Mouse (Mus musculus): Measurements from ENCODE around the gene Agbl1. TPM values are rescaled to one million over a fixed set of nuclear protein-coding genes. Genes with fewer than 3 reads are reported as not detected.
"Not testable (repeated sequence)": the region's sequence is repeated elsewhere in the genome, so short reads cannot be mapped to it uniquely, and the experiment has no call there.

The Agbl1 gene
- total and polyA plus RNA-seq, 2 experiments from 2014 or later, result 0.18 to 0.63 TPM

GRCm38 (mm10) chr7:76629528-76629927 lies 399.8 kb downstream of the Agbl1 start:
- Histone ChIP-seq H3K36me3 (ENCODE audit: insufficient read depth, low read length) (no peaks in the 10 kb centered on the region), H3K9ac (replicated peaks; ENCODE audit: low read length) (no peak overlapping the region), H3K4me3 (ENCODE audit: low read length) (no peak overlapping the region), H3K4me1 (ENCODE audit: insufficient read depth, low read length) (no peaks in the 10 kb centered on the region), H3K9me3 (ENCODE audit: low read length) (no peaks in the 10 kb centered on the region), H3K4me2 (ENCODE audit: low read depth, low read length) (no peak overlapping the region), H3K27me3 (ENCODE audit: insufficient read depth, low read length) (no peaks in the 10 kb centered on the region), H3K27ac (no peak overlapping the region)
- ATAC-seq (no peak), DNase-seq (ENCODE audit: low spot score) (no peak)
- no peak for TF ChIP-seq CTCF (IDR thresholded peaks at IDR 0.05; ENCODE audit: low read depth)

GRCm38 (mm10) chr7:76650984-76651383 lies 421.3 kb downstream of the Agbl1 start:
- Histone ChIP-seq H3K4me2 (ENCODE audit: low read depth, low read length) (no peak overlapping the region), H3K4me3 (ENCODE audit: low read length) (no peak overlapping the region), H3K4me1 (ENCODE audit: insufficient read depth, low read length) (no peaks in the 10 kb centered on the region), H3K36me3 (ENCODE audit: insufficient read depth, low read length) (no peaks in the 10 kb centered on the region), H3K27me3 (ENCODE audit: insufficient read depth, low read length) (no peaks in the 10 kb centered on the region), H3K9ac (replicated peaks; ENCODE audit: low read length) (no peak overlapping the region), H3K27ac (no peak overlapping the region), H3K9me3 (ENCODE audit: low read length) (no peaks in the 10 kb centered on the region)
- DNase-seq (ENCODE audit: low spot score) (no peak), ATAC-seq (no peak)
- 86% methylated on average over 4 of the region's 4 CpGs for WGBS
- TF ChIP-seq CTCF (IDR thresholded peaks at IDR 0.05; ENCODE audit: low read depth), result no peak

DNA sequence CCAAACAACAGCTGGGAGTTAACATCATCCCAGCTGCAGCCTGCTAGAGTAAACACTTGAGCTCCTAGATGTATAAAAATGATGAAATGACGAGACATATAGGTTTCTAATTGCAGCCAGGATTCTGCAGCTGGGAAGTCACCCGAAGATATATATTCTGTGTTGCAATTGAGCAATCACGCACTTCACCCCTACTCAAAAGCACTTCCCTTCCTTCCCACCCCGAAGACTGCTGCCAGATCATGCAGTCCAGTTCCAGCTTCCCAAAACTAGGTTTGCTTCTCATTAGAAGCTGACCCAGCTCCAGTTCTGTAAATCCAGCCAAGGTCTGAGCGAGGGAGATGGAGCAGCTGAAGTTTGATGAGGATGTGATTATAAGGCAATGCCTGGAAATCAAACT lies 431.4 kb downstream of the Agbl1 start:
- Histone ChIP-seq H3K27me3 (ENCODE audit: insufficient read depth, low read length) (no peaks in the 10 kb centered on the region), H3K27ac (no peak overlapping the region), H3K36me3 (ENCODE audit: insufficient read depth, low read length) (no peaks in the 10 kb centered on the region), H3K9me3 (ENCODE audit: low read length) (no peaks in the 10 kb centered on the region), H3K4me2 (ENCODE audit: low read depth, low read length) (no peak overlapping the region), H3K9ac (replicated peaks; ENCODE audit: low read length) (no peak overlapping the region), H3K4me3 (ENCODE audit: low read length) (no peak overlapping the region), H3K4me1 (ENCODE audit: insufficient read depth, low read length) (no peaks in the 10 kb centered on the region)
- ATAC-seq (no peak), DNase-seq (ENCODE audit: low spot score) (no peak)
- WGBS, result 82% methylated on average over 5 of the region's 5 CpGs
- TF ChIP-seq CTCF (IDR thresholded peaks at IDR 0.05; ENCODE audit: low read depth), result no peak

DNA sequence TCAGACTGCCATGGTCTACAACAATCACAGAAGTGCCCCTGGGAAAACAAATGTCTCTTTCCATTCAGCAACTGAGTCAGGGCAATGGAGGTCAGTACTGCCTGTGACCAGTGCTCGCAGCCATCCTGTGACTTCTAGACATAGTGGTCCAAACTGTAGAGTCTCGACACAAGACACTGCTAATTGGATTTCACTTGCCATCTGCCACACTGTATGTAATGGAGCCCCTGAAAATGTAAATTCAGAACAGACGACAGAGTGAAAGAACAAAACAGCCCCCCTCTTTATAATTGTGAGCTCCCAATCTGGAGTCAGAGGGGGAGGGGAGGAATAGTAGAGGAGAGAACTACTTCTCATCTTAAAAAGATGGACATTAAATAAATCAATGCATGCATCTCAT lies 445.2 kb downstream of the Agbl1 start:
- H3K27me3 ChIP-seq (ENCODE audit: insufficient read depth, low read length), result no peaks in the 10 kb centered on the region
- no peaks in the 10 kb centered on the region for H3K4me1 ChIP-seq (ENCODE audit: insufficient read depth, low read length)
- no peak overlapping the region for H3K4me2 ChIP-seq (ENCODE audit: low read depth, low read length)
- H3K9me3 ChIP-seq (ENCODE audit: low read length), result no peaks in the 10 kb centered on the region
- no peak overlapping the region for H3K27ac ChIP-seq
- no peak for ATAC-seq
- H3K4me3 ChIP-seq (ENCODE audit: low read length), result no peak overlapping the region
- DNase-seq (ENCODE audit: low spot score), result no peak
- TF ChIP-seq CTCF (IDR thresholded peaks at IDR 0.05; ENCODE audit: low read depth), result no peak
- no peaks in the 10 kb centered on the region for H3K36me3 ChIP-seq (ENCODE audit: insufficient read depth, low read length)
- WGBS, result 37% methylated on average over 3 of the region's 3 CpGs
- no peak overlapping the region for H3K9ac ChIP-seq (replicated peaks; ENCODE audit: low read length)

GRCm38 (mm10) chr7:76701224-76701623 lies 471.5 kb downstream of the Agbl1 start:
- Histone ChIP-seq H3K27me3 (ENCODE audit: insufficient read depth, low read length) (no peaks in the 10 kb centered on the region), H3K9ac (replicated peaks; ENCODE audit: low read length) (no peak overlapping the region), H3K4me3 (ENCODE audit: low read length) (no peak overlapping the region), H3K4me2 (ENCODE audit: low read depth, low read length) (no peak overlapping the region), H3K36me3 (ENCODE audit: insufficient read depth, low read length) (no peaks in the 10 kb centered on the region), H3K4me1 (ENCODE audit: insufficient read depth, low read length) (no peaks in the 10 kb centered on the region), H3K27ac (no peak overlapping the region), H3K9me3 (ENCODE audit: low read length) (no peaks in the 10 kb centered on the region)
- DNase-seq (ENCODE audit: low spot score), result no peak
- no peak for TF ChIP-seq CTCF (IDR thresholded peaks at IDR 0.05; ENCODE audit: low read depth)
- 77% methylated on average over 1 of the region's 1 CpGs for WGBS
- ATAC-seq, result no peak

DNA sequence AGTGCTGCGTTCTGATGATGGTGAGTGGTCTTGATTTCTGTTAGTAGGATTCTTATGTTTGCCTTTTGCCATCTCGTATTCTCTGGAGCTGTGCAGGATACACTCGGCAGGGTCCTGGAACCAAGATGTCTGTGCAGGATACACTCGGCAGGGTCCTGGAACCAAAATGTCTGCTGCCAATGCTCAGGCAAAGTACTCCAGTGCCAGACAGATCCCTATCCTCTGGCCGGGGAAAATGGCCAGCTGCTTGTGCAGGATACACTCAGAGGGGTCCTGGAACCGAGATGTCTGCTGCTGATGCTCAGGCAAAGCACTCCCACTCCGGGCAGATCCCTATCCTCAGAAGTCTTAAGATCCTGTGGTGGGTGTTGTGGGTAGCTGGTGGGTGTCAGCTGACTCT lies 502.5 kb downstream of the Agbl1 start:
- H3K4me1 ChIP-seq (ENCODE audit: insufficient read depth, low read length); H3K9ac ChIP-seq (replicated peaks; ENCODE audit: low read length); H3K4me2 ChIP-seq (ENCODE audit: low read depth, low read length); H3K4me3 ChIP-seq (ENCODE audit: low read length); ATAC-seq; H3K27ac ChIP-seq; H3K36me3 ChIP-seq (ENCODE audit: insufficient read depth, low read length); DNase-seq (ENCODE audit: low spot score); H3K9me3 ChIP-seq (ENCODE audit: low read length); H3K27me3 ChIP-seq (ENCODE audit: insufficient read depth, low read length): not testable (repeated sequence)
- WGBS, result 82% methylated on average over 7 of the region's 7 CpGs

DNA sequence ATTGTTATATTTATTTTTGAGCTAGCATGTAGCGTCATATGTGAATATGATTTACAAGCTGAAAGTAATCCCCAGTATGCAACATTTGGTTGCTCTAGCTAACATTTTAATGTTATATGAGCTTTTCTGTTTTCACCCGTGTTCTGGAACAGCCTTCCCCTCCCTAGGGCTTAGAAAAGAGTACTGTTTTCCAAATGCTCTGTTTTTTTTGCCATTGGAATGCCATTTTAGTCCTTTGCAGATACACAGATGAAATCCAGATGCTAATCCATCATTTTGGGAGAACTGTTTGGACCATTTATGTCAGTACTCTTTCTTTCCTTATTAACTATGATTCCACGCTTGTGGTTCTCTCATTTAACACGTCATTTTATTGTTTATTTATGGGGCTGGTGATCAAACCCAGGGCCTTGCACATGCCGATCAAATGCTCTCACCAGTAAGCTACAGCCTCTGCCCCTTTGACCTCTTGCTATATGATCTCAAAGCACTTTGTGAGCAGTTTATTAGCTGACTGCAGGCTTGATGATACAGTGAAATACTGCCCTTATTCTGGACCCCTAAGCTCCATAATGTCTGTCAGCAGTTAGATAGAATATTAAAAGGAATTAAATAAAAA lies 547.7 kb downstream of the Agbl1 start:
- DNase-seq (ENCODE audit: low spot score) (no peak), ATAC-seq (no peak)
- no peak for TF ChIP-seq CTCF (IDR thresholded peaks at IDR 0.05; ENCODE audit: low read depth)
- no peak overlapping the region for H3K27ac ChIP-seq
- H3K27me3 ChIP-seq (ENCODE audit: insufficient read depth, low read length), result no peaks in the 10 kb centered on the region
- no peaks in the 10 kb centered on the region for H3K9me3 ChIP-seq (ENCODE audit: low read length)
- 34% methylated on average over 5 of the region's 5 CpGs for WGBS
- no peaks in the 10 kb centered on the region for H3K4me1 ChIP-seq (ENCODE audit: insufficient read depth, low read length)
- no peaks in the 10 kb centered on the region for H3K36me3 ChIP-seq (ENCODE audit: insufficient read depth, low read length)
- H3K4me2 ChIP-seq (ENCODE audit: low read depth, low read length), result no peak overlapping the region
- H3K4me3 ChIP-seq (ENCODE audit: low read length), result no peak overlapping the region
- no peak overlapping the region for H3K9ac ChIP-seq (replicated peaks; ENCODE audit: low read length)

Measured in hindbrain, postnatal 0 days (tissue).